Mouse (Mus musculus): ENCODE data around the gene Ccni. TPM values are rescaled to one million over a fixed set of nuclear protein-coding genes. Genes with fewer than 3 reads are reported as not detected.
A peak's percentile ranks its signal among the peaks of the same experiment; 100 is the strongest.

The Ccni gene
- polyA plus RNA-seq, 1 experiment from 2014 or later = 48.4 TPM

- peaks cover 13% of the 10 kb centered on the region for H3K36me3 ChIP-seq (ENCODE audit: control insufficient read depth, insufficient read depth, low read length)
- no peaks in the 10 kb centered on the region for H3K9me3 ChIP-seq (ENCODE audit: control insufficient read depth, low read length)
- H3K9ac ChIP-seq (ENCODE audit: low read length) = no peak overlapping the region
These were observed 33.8 kb downstream of the Ccni start for GRCm38 (mm10) chr5:93172536-93172935.

GRCm38 (mm10) chr5:93171420-93171819 is 34.9 kb downstream of the Ccni start:
- Histone ChIP-seq H3K4me1 (replicated peaks; ENCODE audit: control insufficient read depth, insufficient read depth) (no peaks in the 10 kb centered on the region), H3K9me3 (ENCODE audit: control insufficient read depth, low read length) (no peaks in the 10 kb centered on the region), H3K27ac (replicated peaks) (no peak overlapping the region), H3K4me3 (ENCODE audit: low read depth, low read length) (no peak overlapping the region), H3K27me3 (ENCODE audit: control insufficient read depth, insufficient read depth, low read length) (no peaks in the 10 kb centered on the region), H3K4me2 (replicated peaks; ENCODE audit: low read depth) (no peak overlapping the region), H3K9ac (ENCODE audit: low read length) (no peak overlapping the region), H3K36me3 (ENCODE audit: control insufficient read depth, insufficient read depth, low read length) (peaks cover 13% of the 10 kb centered on the region)
- 94% methylated on average over 15 of the region's 15 CpGs for WGBS
- DNase-seq (ENCODE audit: low spot score) = no peak
- ATAC-seq (ENCODE audit: low FRiP score, low TSS enrichment) = no peak
- TF ChIP-seq EP300 (optimal IDR thresholded peaks at IDR 0.05) = no peak
- TF ChIP-seq CTCF (IDR thresholded peaks at IDR 0.05; ENCODE audit: low read depth) = no peak

More at GRCm38 (mm10) chr5:93172536-93172935, 33.8 kb downstream of the Ccni start:
- DNase-seq (ENCODE audit: low spot score) (no peak), ATAC-seq (ENCODE audit: low FRiP score, low TSS enrichment) (no peak)
- Histone ChIP-seq H3K4me3 (ENCODE audit: low read depth, low read length) (no peak overlapping the region), H3K4me2 (replicated peaks; ENCODE audit: low read depth) (no peak overlapping the region), H3K4me1 (replicated peaks; ENCODE audit: control insufficient read depth, insufficient read depth) (no peaks in the 10 kb centered on the region), H3K27me3 (ENCODE audit: control insufficient read depth, insufficient read depth, low read length) (no peaks in the 10 kb centered on the region), H3K27ac (replicated peaks) (no peak overlapping the region)
- 86% methylated on average over 6 of the region's 6 CpGs for WGBS
- no peak for TF ChIP-seq CTCF (IDR thresholded peaks at IDR 0.05; ENCODE audit: low read depth)
- TF ChIP-seq EP300 (optimal IDR thresholded peaks at IDR 0.05) = no peak

GRCm38 (mm10) chr5:93168654-93169053 is 37.6 kb downstream of the Ccni start:
- Histone ChIP-seq H3K4me1 (replicated peaks; ENCODE audit: control insufficient read depth, insufficient read depth) (no peaks in the 10 kb centered on the region), H3K9ac (ENCODE audit: low read length) (no peak overlapping the region), H3K27ac (replicated peaks) (no peak overlapping the region), H3K4me2 (replicated peaks; ENCODE audit: low read depth) (no peak overlapping the region), H3K27me3 (ENCODE audit: control insufficient read depth, insufficient read depth, low read length) (no peaks in the 10 kb centered on the region), H3K36me3 (ENCODE audit: control insufficient read depth, insufficient read depth, low read length) (peaks cover 16% of the 10 kb centered on the region), H3K4me3 (ENCODE audit: low read depth, low read length) (no peak overlapping the region), H3K9me3 (ENCODE audit: control insufficient read depth, low read length) (no peaks in the 10 kb centered on the region)
- TF ChIP-seq EP300 (optimal IDR thresholded peaks at IDR 0.05) (no peak), CTCF (IDR thresholded peaks at IDR 0.05; ENCODE audit: low read depth) (no peak)
- no peak for DNase-seq (ENCODE audit: low spot score)
- no peak for ATAC-seq (ENCODE audit: low FRiP score, low TSS enrichment)
- WGBS = 87% methylated on average over 6 of the region's 6 CpGs

- Histone ChIP-seq H3K27me3 (ENCODE audit: control insufficient read depth, insufficient read depth, low read length) (no peaks in the 10 kb centered on the region), H3K36me3 (ENCODE audit: control insufficient read depth, insufficient read depth, low read length) (peaks cover 16% of the 10 kb centered on the region), H3K4me3 (ENCODE audit: low read depth, low read length) (no peak overlapping the region), H3K4me2 (replicated peaks; ENCODE audit: low read depth) (no peak overlapping the region), H3K4me1 (replicated peaks; ENCODE audit: control insufficient read depth, insufficient read depth) (no peaks in the 10 kb centered on the region), H3K27ac (replicated peaks) (no peak overlapping the region), H3K9me3 (ENCODE audit: control insufficient read depth, low read length) (no peaks in the 10 kb centered on the region), H3K9ac (ENCODE audit: low read length) (no peak overlapping the region)
- 85% methylated on average over 11 of the region's 11 CpGs for WGBS
- no peak for ATAC-seq (ENCODE audit: low FRiP score, low TSS enrichment)
- no peak for DNase-seq (ENCODE audit: low spot score)
- TF ChIP-seq CTCF (IDR thresholded peaks at IDR 0.05; ENCODE audit: low read depth) (no peak; the same call in 1 of the 2 replicates), EP300 (optimal IDR thresholded peaks at IDR 0.05) (no peak)
These were observed 38.3 kb downstream of the Ccni start for GRCm38 (mm10) chr5:93167919-93168516.

GRCm38 (mm10) chr5:93163541-93163940 is 42.8 kb downstream of the Ccni start:
- H3K4me1 ChIP-seq (replicated peaks; ENCODE audit: control insufficient read depth, insufficient read depth) = no peaks in the 10 kb centered on the region
- no peak overlapping the region for H3K4me3 ChIP-seq (ENCODE audit: low read depth, low read length)
- no peaks in the 10 kb centered on the region for H3K9me3 ChIP-seq (ENCODE audit: control insufficient read depth, low read length)
- H3K36me3 ChIP-seq (ENCODE audit: control insufficient read depth, insufficient read depth, low read length) = peaks cover 18% of the 10 kb centered on the region; the same call in 1 of the 2 replicates
- peak; percentile 46 for DNase-seq (ENCODE audit: low spot score)
- no peak; the same call in 1 of the 2 replicates for ATAC-seq (ENCODE audit: low FRiP score, low TSS enrichment)
- no peak overlapping the region for H3K4me2 ChIP-seq (replicated peaks; ENCODE audit: low read depth)
- no peak overlapping the region for H3K9ac ChIP-seq (ENCODE audit: low read length)
- no peak overlapping the region for H3K27ac ChIP-seq (replicated peaks)
- H3K27me3 ChIP-seq (ENCODE audit: control insufficient read depth, insufficient read depth, low read length) = no peaks in the 10 kb centered on the region
- WGBS = 85% methylated on average over 3 of the region's 3 CpGs
- no peak for TF ChIP-seq EP300 (optimal IDR thresholded peaks at IDR 0.05)
- TF ChIP-seq CTCF (IDR thresholded peaks at IDR 0.05; ENCODE audit: low read depth) = peak; percentile 82

GRCm38 (mm10) chr5:93154401-93154800 is 51.9 kb downstream of the Ccni start:
- no peak overlapping the region for H3K9ac ChIP-seq (ENCODE audit: low read length)
- TF ChIP-seq CTCF (IDR thresholded peaks at IDR 0.05; ENCODE audit: low read depth) (no peak), EP300 (optimal IDR thresholded peaks at IDR 0.05) (no peak)
- ATAC-seq (ENCODE audit: low FRiP score, low TSS enrichment) = peak; percentile 14; the same call in 1 of the 2 replicates
- WGBS = 62% methylated on average over 11 of the region's 11 CpGs
- H3K27ac ChIP-seq (replicated peaks) = 0 out of 2 replicates have a peak overlapping the region, but pooled peaks have one; percentile 24
- no peaks in the 10 kb centered on the region for H3K27me3 ChIP-seq (ENCODE audit: control insufficient read depth, insufficient read depth, low read length)
- no peak overlapping the region for H3K4me2 ChIP-seq (replicated peaks; ENCODE audit: low read depth)
- H3K4me1 ChIP-seq (replicated peaks; ENCODE audit: control insufficient read depth, insufficient read depth) = peaks cover 2% of the 10 kb centered on the region
- no peak overlapping the region for H3K4me3 ChIP-seq (ENCODE audit: low read depth, low read length)
- no peak for DNase-seq (ENCODE audit: low spot score)
- no peaks in the 10 kb centered on the region for H3K9me3 ChIP-seq (ENCODE audit: control insufficient read depth, low read length)
- H3K36me3 ChIP-seq (ENCODE audit: control insufficient read depth, insufficient read depth, low read length) = peaks cover 13% of the 10 kb centered on the region

All from stomach, postnatal 0 days (tissue).